Mouse (Mus musculus) spleen, adult 2 months (tissue): ENCODE data around the gene Myo18a. TPM values are rescaled to one million over a fixed set of nuclear protein-coding genes. Genes with fewer than 3 reads are reported as not detected.

Experiments used
- DNase-seq, 2 experiments: peaks; one replicate each; pipeline versions ENCODE4 v3.0.0 to v3.0.0-alpha.2; 2012 to 2021; ENCODE audit warnings: low spot score in 2 of 2, low read depth in 1 of 2
- H3K27ac ChIP-seq: fragments of 200-500 bp; 2 replicates; pipeline ENCODE4 v1.5.1; 2012; ENCODE audit warnings: low read length, inconsistent platforms; ENCODE audit not compliant: insufficient read depth
- H3K27me3 ChIP-seq: fragments of 200-500 bp; 2 replicates; pipeline ENCODE4 v1.6.1; 2012; ENCODE audit warnings: mild to moderate bottlenecking, moderate library complexity, low read length, inconsistent platforms; ENCODE audit not compliant: control insufficient read depth, insufficient read depth
- H3K36me3 ChIP-seq: fragments of 200-500 bp; 2 replicates; pipeline ENCODE4 v1.6.1; 2012; ENCODE audit warnings: mild to moderate bottlenecking, low read length, inconsistent platforms; ENCODE audit not compliant: control insufficient read depth, insufficient read depth
- H3K4me1 ChIP-seq: fragments of 200-500 bp; 2 replicates; pipeline ENCODE4 v1.6.1; 2011; ENCODE audit warnings: inconsistent platforms; ENCODE audit not compliant: control insufficient read depth, insufficient read depth, insufficient read length
- H3K4me3 ChIP-seq: fragments of 200-500 bp; 2 replicates; pipeline ENCODE4 v1.5.1; 2011; ENCODE audit warnings: mild to moderate bottlenecking, inconsistent platforms; ENCODE audit not compliant: insufficient read depth, insufficient read length; ENCODE audit errors: extremely low read depth
- CTCF ChIP-seq: fragments of 200-500 bp; IDR thresholded peaks from 2 replicates; pipeline ENCODE4 v1.5.1; 2011; ENCODE audit warnings: mild to moderate bottlenecking, inconsistent platforms; ENCODE audit not compliant: insufficient read depth, insufficient read length, insufficient replicate concordance; ENCODE audit errors: extremely low read depth
- POLR2A ChIP-seq: fragments of 200-500 bp; IDR thresholded peaks from 2 replicates; pipeline ENCODE4 v1.6.1; 2011; ENCODE audit warnings: low read depth, low read length, inconsistent platforms
- WGBS: fragments of 180-500 bp; shearing (Covaris S2); methylation state at CpG from one replicate; pipeline ENCODE4 v1.1.7; 2018; 5-methylcytosine and 5-hydroxymethylcytosine counted together
- polyA plus RNA-seq: library from polyadenylated mRNA; depleted of rRNA; stranded (reverse); fragments of >200 nt; gene quantifications from 2 replicates; pipeline ENCODE4 v1.2.3, GENCODE M21; 2012

The Myo18a gene
- polyA plus RNA-seq, 1 experiment, result 52.3 TPM

- peaks cover 63% of the 10 kb centered on the region for H3K36me3 ChIP-seq
- DNase-seq, result no peak
- TF ChIP-seq CTCF, result no peak
- TF ChIP-seq POLR2A, result no peak
- 92% methylated on average over 16 of the region's 16 CpGs for WGBS
- no peak overlapping the region for H3K4me3 ChIP-seq
- no peaks in the 10 kb centered on the region for H3K27me3 ChIP-seq
- no peak overlapping the region for H3K27ac ChIP-seq
- H3K4me1 ChIP-seq, result no peaks in the 10 kb centered on the region
Observed at GRCm38 (mm10) chr11:77840523-77841245, 77.6 kb downstream of the Myo18a start.

- no peak overlapping the region for H3K27ac ChIP-seq
- 90% methylated on average over 21 of the region's 21 CpGs for WGBS
- no peak for DNase-seq
- H3K27me3 ChIP-seq, result no peaks in the 10 kb centered on the region
- no peaks in the 10 kb centered on the region for H3K4me1 ChIP-seq
- H3K36me3 ChIP-seq, result peaks cover 75% of the 10 kb centered on the region
- no peak overlapping the region for H3K4me3 ChIP-seq
- no peak for TF ChIP-seq CTCF
- no peak for TF ChIP-seq POLR2A
Observed at GRCm38 (mm10) chr11:77843068-77843905, 80.2 kb downstream of the Myo18a start.

GRCm38 (mm10) chr11:77843906-77844200, 80.8 kb downstream of the Myo18a start:
- TF ChIP-seq POLR2A (no peak), CTCF (no peak)
- no peak overlapping the region for H3K4me3 ChIP-seq
- 86% methylated on average over 4 of the region's 4 CpGs for WGBS
- no peaks in the 10 kb centered on the region for H3K27me3 ChIP-seq
- H3K27ac ChIP-seq, result no peak overlapping the region
- no peaks in the 10 kb centered on the region for H3K4me1 ChIP-seq
- no peak for DNase-seq
- H3K36me3 ChIP-seq, result peaks cover 76% of the 10 kb centered on the region

DNA sequence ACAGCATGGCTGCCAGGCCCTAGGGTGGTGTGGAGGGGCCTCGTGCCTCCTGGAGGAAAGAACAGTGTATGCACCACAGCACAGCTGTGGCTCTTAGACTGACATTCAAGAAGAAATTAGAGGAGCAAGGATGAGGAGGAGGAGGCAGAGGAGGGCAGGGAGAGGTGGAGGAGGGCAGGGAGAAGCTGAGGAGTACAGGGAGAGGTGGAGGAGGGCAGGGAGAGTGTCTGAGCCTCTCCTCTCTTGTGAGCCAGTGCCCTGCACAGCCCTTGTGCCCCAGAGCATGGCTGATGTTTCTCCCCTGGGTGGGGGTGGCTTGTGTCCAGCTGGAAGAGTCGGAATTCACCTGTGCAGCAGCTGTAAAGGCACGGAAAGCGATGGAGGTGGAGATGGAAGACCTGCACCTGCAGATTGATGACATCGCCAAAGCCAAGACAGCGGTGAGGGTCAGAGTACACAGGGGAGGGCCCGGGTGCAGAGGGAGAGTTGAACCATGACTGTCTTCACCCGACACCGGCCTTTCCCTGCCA, 84.6 kb downstream of the Myo18a start:
- H3K36me3 ChIP-seq, result peaks cover 73% of the 10 kb centered on the region
- H3K4me1 ChIP-seq, result no peaks in the 10 kb centered on the region
- no peak overlapping the region for H3K27ac ChIP-seq
- WGBS, result 94% methylated on average over 9 of the region's 9 CpGs
- no peak for DNase-seq
- H3K27me3 ChIP-seq, result no peaks in the 10 kb centered on the region
- no peak for TF ChIP-seq CTCF
- TF ChIP-seq POLR2A, result no peak
- H3K4me3 ChIP-seq, result no peak overlapping the region

GRCm38 (mm10) chr11:77848131-77848530, 85.1 kb downstream of the Myo18a start:
- 84% methylated on average over 5 of the region's 5 CpGs for WGBS

GRCm38 (mm10) chr11:77849151-77849550, 86.1 kb downstream of the Myo18a start:
- H3K36me3 ChIP-seq, result peaks cover 67% of the 10 kb centered on the region
- no peak for DNase-seq
- no peaks in the 10 kb centered on the region for H3K4me1 ChIP-seq
- WGBS, result 87% methylated on average over 7 of the region's 7 CpGs
- no peaks in the 10 kb centered on the region for H3K27me3 ChIP-seq
- H3K4me3 ChIP-seq, result no peak overlapping the region
- H3K27ac ChIP-seq, result no peak overlapping the region
- TF ChIP-seq POLR2A, result no peak
- no peak for TF ChIP-seq CTCF

More at GRCm38 (mm10) chr11:77848131-77848530, 85.1 kb downstream of the Myo18a start:
- H3K4me1 ChIP-seq, result no peaks in the 10 kb centered on the region
- DNase-seq, result no peak
- H3K4me3 ChIP-seq, result no peak overlapping the region
- H3K27ac ChIP-seq, result no peak overlapping the region
- H3K27me3 ChIP-seq, result no peaks in the 10 kb centered on the region
- H3K36me3 ChIP-seq, result peaks cover 72% of the 10 kb centered on the region
- TF ChIP-seq CTCF (no peak), POLR2A (no peak)
